Mouse (Mus musculus) spleen, embryonic (tissue): ENCODE results near the gene Ruvbl2.
"Not testable (repeated sequence)": the region's sequence is repeated elsewhere in the genome, so short reads cannot be mapped to it uniquely, and the experiment has no call there.

Source experiments
- CTCF ChIA-PET: fragments of 350-600 bp; sonication (Branson Sonifier 250); formaldehyde crosslinking; loops from one replicate; lab custom pipeline; 2022; lab: Charles Lee

Gene Ruvbl2

GRCm38 (mm10) chr7:45461781-45462180 is 23.9 kb upstream of the Ruvbl2 start:
- CTCF ChIA-PET: no interaction called here

- CTCF ChIA-PET: no interaction called here
Observed at GRCm38 (mm10) chr7:45461326-45461725, 23.4 kb upstream of the Ruvbl2 start.

GRCm38 (mm10) chr7:45460860-45461314 is 23.0 kb upstream of the Ruvbl2 start:
- CTCF ChIA-PET: no interaction called here

- CTCF ChIA-PET: no interaction called here
Observed at GRCm38 (mm10) chr7:45460377-45460776, 22.5 kb upstream of the Ruvbl2 start.

GRCm38 (mm10) chr7:45459564-45460140 is 21.8 kb upstream of the Ruvbl2 start, which contains the start of gene Ftl1:
TSS of gene Ftl1 (minus strand) at chr7:45459884.
- CTCF ChIA-PET: not testable (repeated sequence)

- CTCF ChIA-PET: no interaction called here
Observed at GRCm38 (mm10) chr7:45458748-45459563, 21.1 kb upstream of the Ruvbl2 start.

GRCm38 (mm10) chr7:45457204-45458060 is 19.5 kb upstream of the Ruvbl2 start:
- CTCF ChIA-PET: interaction anchor here (0.6 to 1.2 kb wide), 3 partner anchors 21 to 349 kb away, joined by 3 to 5 read pairs (median 4); partner anchors contain the start of gene Kcna7

GRCm38 (mm10) chr7:45456721-45457203 is 18.9 kb upstream of the Ruvbl2 start:
- CTCF ChIA-PET: interaction anchor here (0.6 to 1.2 kb wide), 2 partner anchors 21 to 52 kb away, joined by 3 to 4 read pairs; partner anchors contain the start of gene Kcna7

- CTCF ChIA-PET: interaction anchor here (1.2 kb wide), 1 partner anchor 20 kb away, joined by 4 read pairs; no protein-coding TSS in a partner anchor
Observed at GRCm38 (mm10) chr7:45455932-45456696, 18.2 kb upstream of the Ruvbl2 start.

GRCm38 (mm10) chr7:45454971-45455370 is 17.1 kb upstream of the Ruvbl2 start:
- CTCF ChIA-PET: no interaction called here

- CTCF ChIA-PET: no interaction called here
Observed at GRCm38 (mm10) chr7:45451344-45451982, 13.6 kb upstream of the Ruvbl2 start.

- CTCF ChIA-PET: interaction anchor here (0.5 to 0.7 kb wide), 3 partner anchors 38 to 604 kb away, joined by 4 to 7 read pairs (median 6); no protein-coding TSS in a partner anchor
Observed at GRCm38 (mm10) chr7:45449974-45450373, 12.1 kb upstream of the Ruvbl2 start.

- CTCF ChIA-PET: interaction anchor here (1.2 kb wide), 1 partner anchor 26 kb away, joined by 3 read pairs; no protein-coding TSS in a partner anchor
Observed at GRCm38 (mm10) chr7:45447325-45447990, 9.6 kb upstream of the Ruvbl2 start.

- CTCF ChIA-PET: interaction anchor here (0.5 to 1.2 kb wide), 2 partner anchors 27 to 94 kb away, joined by 3 to 4 read pairs; no protein-coding TSS in a partner anchor
Observed at GRCm38 (mm10) chr7:45446589-45446988, 8.7 kb upstream of the Ruvbl2 start.

GRCm38 (mm10) chr7:45443526-45444420 is 5.9 kb upstream of the Ruvbl2 start:
- CTCF ChIA-PET: no interaction called here

- CTCF ChIA-PET: interaction anchor here (0.9 kb wide), 1 partner anchor 102 kb away, joined by 3 read pairs; no protein-coding TSS in a partner anchor
Observed at GRCm38 (mm10) chr7:45437046-45437445, 850 bp downstream of the Ruvbl2 start.

GRCm38 (mm10) chr7:45436444-45436843 is 1.5 kb downstream of the Ruvbl2 start:
- CTCF ChIA-PET: interaction anchor here (1.2 kb wide), 1 partner anchor 20 kb away, joined by 4 read pairs; no protein-coding TSS in a partner anchor

- CTCF ChIA-PET: interaction anchor here (1.1 kb wide), 1 partner anchor 30 kb away, joined by 3 read pairs; no protein-coding TSS in a partner anchor
Observed at GRCm38 (mm10) chr7:45435038-45435437, 2.9 kb downstream of the Ruvbl2 start.
